Mouse (Mus musculus) urinary bladder, postnatal 10 days (tissue): Measurements from ENCODE around the gene Cacng4.

Source experiments
- DNase-seq: peaks from one replicate; pipeline ENCODE4 v3.0.0; 2022; ENCODE audit warnings: low spot score

The Cacng4 gene

GRCm38 (mm10) chr11:107773312-107773711 lies 21.0 kb downstream of the Cacng4 start:
- DNase-seq, result no peak

GRCm38 (mm10) chr11:107772002-107772401 lies 22.4 kb downstream of the Cacng4 start:
- no peak for DNase-seq

GRCm38 (mm10) chr11:107768361-107768760 lies 26.0 kb downstream of the Cacng4 start:
- no peak for DNase-seq

GRCm38 (mm10) chr11:107766932-107767331 lies 27.4 kb downstream of the Cacng4 start:
- no peak for DNase-seq

GRCm38 (mm10) chr11:107762688-107763460 lies 31.5 kb downstream of the Cacng4 start:
- no peak for DNase-seq

- DNase-seq, result no peak
Measured at GRCm38 (mm10) chr11:107761790-107762500, 32.4 kb downstream of the Cacng4 start.

GRCm38 (mm10) chr11:107760001-107760400 lies 34.4 kb downstream of the Cacng4 start:
- DNase-seq, result no peak

- DNase-seq, result no peak
Measured at GRCm38 (mm10) chr11:107759516-107759915, 34.8 kb downstream of the Cacng4 start.

- DNase-seq, result no peak
Measured at GRCm38 (mm10) chr11:107749114-107749513, 45.2 kb downstream of the Cacng4 start.

GRCm38 (mm10) chr11:107748243-107749035 lies 45.9 kb downstream of the Cacng4 start:
- DNase-seq, result no peak

- DNase-seq, result no peak
Measured at GRCm38 (mm10) chr11:107743100-107743499, 51.3 kb downstream of the Cacng4 start.

GRCm38 (mm10) chr11:107738418-107739099 lies 55.8 kb downstream of the Cacng4 start:
- DNase-seq, result no peak

GRCm38 (mm10) chr11:107737886-107738285 lies 56.5 kb downstream of the Cacng4 start:
- no peak for DNase-seq

- no peak for DNase-seq
Measured at GRCm38 (mm10) chr11:107734133-107734532, 60.2 kb downstream of the Cacng4 start.

- no peak for DNase-seq
Measured at GRCm38 (mm10) chr11:107731498-107731897, 62.9 kb downstream of the Cacng4 start.

- no peak for DNase-seq
Measured at GRCm38 (mm10) chr11:107730940-107731339, 63.4 kb downstream of the Cacng4 start.

GRCm38 (mm10) chr11:107729141-107729540 lies 65.2 kb downstream of the Cacng4 start:
- DNase-seq, result no peak

GRCm38 (mm10) chr11:107728073-107728863 lies 66.1 kb downstream of the Cacng4 start:
- no peak for DNase-seq

GRCm38 (mm10) chr11:107724603-107725002 lies 69.8 kb downstream of the Cacng4 start:
- DNase-seq, result no peak

- DNase-seq, result no peak
Measured at GRCm38 (mm10) chr11:107721057-107721456, 73.3 kb downstream of the Cacng4 start.
